Mouse (Mus musculus) neural tube, embryonic 14.5 days (tissue): ENCODE measurements around the gene Vsig10. TPM values are rescaled to one million over a fixed set of nuclear protein-coding genes. Genes with fewer than 3 reads are reported as not detected.

Experiments used
- ATAC-seq: fragments of 200-750 bp; cut with Nextera tagmentation; 2 replicates; pipeline ENCODE4 v1.8.0; 2017; ENCODE audit warnings: low read depth, mild to moderate bottlenecking, moderate TSS enrichment, moderate library complexity
- H3K27ac ChIP-seq: fragments of 300-500 bp; sonication (generic); 2 replicates; pipeline ENCODE4 v1.5.1; 2014; ENCODE audit warnings: low read depth, mild to moderate bottlenecking, control low read depth, low read length, moderate library complexity, mixed read lengths
- H3K27me3 ChIP-seq: fragments of 300-500 bp; sonication (generic); 2 replicates; pipeline ENCODE4 v1.6.1; 2014; ENCODE audit warnings: low read length; ENCODE audit not compliant: control insufficient read depth, insufficient read depth
- H3K36me3 ChIP-seq: fragments of 300-500 bp; sonication (generic); 2 replicates; pipeline ENCODE4 v1.6.1; 2014; ENCODE audit warnings: low read length, mixed read lengths; ENCODE audit not compliant: control insufficient read depth, insufficient read depth
- H3K4me1 ChIP-seq: fragments of 300-500 bp; sonication (generic); 2 replicates; pipeline ENCODE4 v1.6.1; 2014; ENCODE audit warnings: low read length; ENCODE audit not compliant: control insufficient read depth, insufficient read depth
- H3K4me2 ChIP-seq: fragments of 300-500 bp; sonication (generic); 2 replicates; pipeline ENCODE4 v1.6.1; 2014; ENCODE audit warnings: mild to moderate bottlenecking, low read depth, low read length, control low read depth
- H3K4me3 ChIP-seq: fragments of 300-500 bp; sonication (generic); 2 replicates; pipeline ENCODE4 v1.5.1; 2014; ENCODE audit warnings: low read depth, low read length, control low read depth, mixed read lengths
- H3K9ac ChIP-seq: fragments of 300-500 bp; sonication (generic); replicated peaks from 2 replicates; pipeline ENCODE4 v1.6.1; 2014; ENCODE audit warnings: low read depth, mild to moderate bottlenecking, control low read depth, low read length, mixed read lengths
- H3K9me3 ChIP-seq: fragments of 300-500 bp; sonication (generic); 2 replicates; pipeline ENCODE4 v1.6.1; 2016; ENCODE audit warnings: low read length; ENCODE audit not compliant: control insufficient read depth
- WGBS: fragments of 180-500 bp; shearing (Covaris S2); extraction: QIAGEN DNeasy Blood & Tissue Kit; methylation state at CpG from one replicate; pipeline ENCODE4 v1.1.7; 2014; 5-methylcytosine and 5-hydroxymethylcytosine counted together
- polyA plus RNA-seq: library from polyadenylated mRNA; unstranded; fragments of >200 nt; fragmentation: Nextera tagmentation; extraction: Ambion mirVana; gene quantifications from 2 replicates; pipeline ENCODE4 v1.2.1, GENCODE M21; 2014

The Vsig10 gene
- 1.1 and 1.2 TPM in 2 replicates for polyA plus RNA-seq

- ATAC-seq: peak; percentile 79
- peak within 1 kb of the TSS; percentile 99 for H3K4me2 ChIP-seq
- H3K27me3 ChIP-seq: 0 out of 2 replicates have a peak, but pooled peaks cover 4% of the 10 kb centered on the region
- under 1% methylated on average over 67 of the region's 81 CpGs for WGBS
- H3K36me3 ChIP-seq: no peaks in the 10 kb centered on the region
- H3K9ac ChIP-seq: peak within 1 kb of the TSS; percentile 72
- H3K27ac ChIP-seq: no peak within 1 kb of the TSS
- no peaks in the 10 kb centered on the region for H3K9me3 ChIP-seq
- peaks cover 3% of the 10 kb centered on the region; the same call in 1 of the 2 replicates for H3K4me1 ChIP-seq
- H3K4me3 ChIP-seq: peak within 1 kb of the TSS; percentile 66
Measured at GRCm38 (mm10) chr5:117318741-117319629, at the start of gene Vsig10. TSS of gene Vsig10 (plus strand) at chr5:117319083.

DNA sequence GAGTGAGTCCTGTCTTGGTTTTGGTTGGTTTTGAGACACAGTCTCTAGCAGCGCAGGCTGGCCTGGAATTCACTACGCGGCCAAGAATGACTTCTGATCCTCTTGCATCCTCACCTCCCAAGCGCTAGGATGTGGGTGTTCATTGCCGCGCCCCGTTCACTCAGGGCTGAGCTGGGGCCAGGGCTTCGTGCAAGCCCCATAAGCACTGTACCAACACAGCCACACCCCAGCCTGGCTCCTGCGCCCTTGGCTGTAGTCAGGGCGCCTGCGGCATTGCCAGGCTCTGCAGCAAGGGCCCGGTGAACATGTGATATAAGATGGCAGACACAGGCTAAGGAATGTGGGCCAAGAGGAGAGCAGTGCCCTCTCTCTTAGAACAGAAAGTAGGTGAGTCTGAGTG, 49.5 kb upstream of the Vsig10 start:
- H3K36me3 ChIP-seq: peaks cover 30% of the 10 kb centered on the region
- no peak overlapping the region for H3K4me3 ChIP-seq
- no peak overlapping the region for H3K9ac ChIP-seq
- H3K4me1 ChIP-seq: no peaks in the 10 kb centered on the region
- no peak overlapping the region for H3K27ac ChIP-seq
- 97% methylated on average over 12 of the region's 12 CpGs for WGBS
- H3K4me2 ChIP-seq: no peak overlapping the region
- ATAC-seq: no peak
- no peaks in the 10 kb centered on the region for H3K27me3 ChIP-seq
- H3K9me3 ChIP-seq: no peaks in the 10 kb centered on the region

DNA sequence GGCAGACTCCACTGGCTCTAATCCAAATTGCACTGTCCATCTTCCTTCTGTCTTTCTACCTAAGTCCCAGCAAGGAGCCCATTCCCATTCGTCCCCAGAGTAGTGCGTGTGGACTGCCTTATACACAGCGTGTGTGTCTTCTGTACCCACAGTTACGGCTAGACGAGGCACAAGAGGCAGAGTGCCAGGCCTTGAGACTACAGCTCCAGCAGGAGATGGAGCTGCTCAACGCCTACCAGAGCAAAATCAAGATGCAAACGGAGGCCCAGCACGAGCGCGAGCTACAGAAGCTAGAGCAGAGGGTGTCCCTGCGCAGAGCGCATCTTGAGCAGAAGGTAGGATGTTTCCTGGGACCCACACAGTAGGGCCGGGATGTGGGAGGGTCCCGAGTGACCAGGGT, 46.9 kb upstream of the Vsig10 start:
- 90% methylated on average over 14 of the region's 14 CpGs for WGBS
- Histone ChIP-seq H3K36me3 (peaks cover 10% of the 10 kb centered on the region; the same call in 1 of the 2 replicates), H3K9me3 (no peaks in the 10 kb centered on the region), H3K4me1 (no peaks in the 10 kb centered on the region), H3K27ac (no peak overlapping the region), H3K4me2 (no peak overlapping the region), H3K9ac (no peak overlapping the region), H3K4me3 (no peak overlapping the region), H3K27me3 (no peaks in the 10 kb centered on the region)
- no peak for ATAC-seq

DNA sequence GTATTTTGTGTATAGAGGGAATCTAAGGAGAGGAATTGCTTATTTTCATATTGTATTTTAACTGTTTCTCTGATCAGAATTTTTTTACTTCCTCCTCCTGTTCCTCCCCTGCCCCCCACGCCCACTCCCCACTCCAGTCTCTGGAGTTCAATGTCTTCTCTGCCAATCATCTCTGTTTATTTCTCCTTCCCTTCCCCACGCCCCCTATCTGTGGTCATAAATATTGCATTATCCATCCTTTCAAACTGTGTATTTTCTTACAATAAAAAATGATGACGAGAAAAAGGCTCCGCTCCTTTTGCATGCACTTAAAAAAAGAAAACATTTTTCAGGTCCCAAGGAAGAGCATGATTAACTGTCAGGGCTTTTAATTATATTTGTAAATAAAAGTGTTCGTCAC, 44.1 kb upstream of the Vsig10 start:
- peaks cover 10% of the 10 kb centered on the region; the same call in 1 of the 2 replicates for H3K36me3 ChIP-seq
- H3K4me2 ChIP-seq: no peak overlapping the region
- no peak overlapping the region for H3K9ac ChIP-seq
- no peak overlapping the region for H3K27ac ChIP-seq
- H3K27me3 ChIP-seq: no peaks in the 10 kb centered on the region
- H3K4me1 ChIP-seq: no peaks in the 10 kb centered on the region
- H3K4me3 ChIP-seq: no peak overlapping the region
- 66% methylated on average over 5 of the region's 5 CpGs for WGBS
- no peak for ATAC-seq
- H3K9me3 ChIP-seq: no peaks in the 10 kb centered on the region

DNA sequence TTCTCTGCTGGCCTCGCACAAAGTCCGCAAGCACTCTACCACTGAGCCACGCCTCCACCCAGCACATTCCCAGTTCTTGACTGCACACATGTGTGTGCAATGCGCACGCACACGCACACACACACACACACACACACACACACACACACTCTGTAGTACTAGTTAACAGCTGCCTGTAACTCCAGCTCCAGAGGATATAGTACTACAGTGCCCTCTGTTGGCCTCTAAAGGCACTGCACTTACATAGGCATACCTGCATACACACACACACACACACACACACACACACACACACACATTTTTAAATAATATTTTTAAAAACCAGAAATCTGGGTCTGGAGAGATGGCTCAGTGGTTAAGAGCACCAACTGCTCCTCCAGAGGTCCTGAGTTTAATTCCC, 41.1 kb upstream of the Vsig10 start:
- Histone ChIP-seq H3K9ac (no peak overlapping the region), H3K4me1 (no peaks in the 10 kb centered on the region), H3K4me3 (no peak overlapping the region), H3K9me3 (no peaks in the 10 kb centered on the region), H3K27me3 (no peaks in the 10 kb centered on the region), H3K36me3 (peaks cover 10% of the 10 kb centered on the region), H3K4me2 (no peak overlapping the region), H3K27ac (no peak overlapping the region)
- ATAC-seq: no peak
- WGBS: 98% methylated on average over 6 of the region's 6 CpGs

- Histone ChIP-seq H3K4me3 (no peak overlapping the region), H3K36me3 (peaks cover 8% of the 10 kb centered on the region), H3K9me3 (no peaks in the 10 kb centered on the region), H3K9ac (no peak overlapping the region), H3K4me1 (no peaks in the 10 kb centered on the region), H3K4me2 (no peak overlapping the region), H3K27ac (no peak overlapping the region), H3K27me3 (no peaks in the 10 kb centered on the region)
- WGBS: 93% methylated on average over 15 of the region's 15 CpGs
- ATAC-seq: no peak
Measured at GRCm38 (mm10) chr5:117278809-117279668, 39.8 kb upstream of the Vsig10 start.

DNA sequence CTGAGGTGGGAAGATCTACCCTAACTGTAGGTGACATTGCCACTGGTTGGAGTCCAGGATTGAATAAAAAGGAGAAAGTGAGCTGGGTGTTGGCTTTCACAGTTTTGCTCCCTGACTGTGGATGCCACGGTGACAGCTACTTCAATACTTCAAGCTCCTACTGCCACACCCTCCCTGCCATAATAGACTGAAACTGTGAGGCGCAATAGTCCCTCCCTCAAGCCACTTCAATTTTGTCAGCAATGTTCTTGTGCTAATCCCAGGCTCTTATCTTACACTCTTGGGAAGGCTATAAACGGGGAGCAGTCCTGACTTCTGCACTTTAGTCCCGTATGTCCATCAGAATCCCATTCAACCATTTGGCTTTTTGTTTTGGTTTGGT, 39.2 kb upstream of the Vsig10 start:
- ATAC-seq: no peak
- no peak overlapping the region for H3K4me2 ChIP-seq
- 80% methylated on average over 4 of the region's 4 CpGs for WGBS
- H3K36me3 ChIP-seq: peaks cover 10% of the 10 kb centered on the region
- no peak overlapping the region for H3K27ac ChIP-seq
- no peak overlapping the region for H3K9ac ChIP-seq
- no peaks in the 10 kb centered on the region for H3K9me3 ChIP-seq
- H3K4me1 ChIP-seq: peaks cover 2% of the 10 kb centered on the region; the same call in 1 of the 2 replicates
- H3K4me3 ChIP-seq: no peak overlapping the region
- no peaks in the 10 kb centered on the region for H3K27me3 ChIP-seq

GRCm38 (mm10) chr5:117281536-117281935, 37.3 kb upstream of the Vsig10 start:
- H3K36me3 ChIP-seq: peaks cover 19% of the 10 kb centered on the region
- no peak overlapping the region for H3K9ac ChIP-seq
- no peak overlapping the region for H3K4me2 ChIP-seq
- ATAC-seq: no peak
- no peak overlapping the region for H3K27ac ChIP-seq
- WGBS: 93% methylated on average over 10 of the region's 10 CpGs
- H3K9me3 ChIP-seq: no peaks in the 10 kb centered on the region
- peaks cover 19% of the 10 kb centered on the region for H3K4me1 ChIP-seq
- no peak overlapping the region for H3K4me3 ChIP-seq
- no peaks in the 10 kb centered on the region for H3K27me3 ChIP-seq

DNA sequence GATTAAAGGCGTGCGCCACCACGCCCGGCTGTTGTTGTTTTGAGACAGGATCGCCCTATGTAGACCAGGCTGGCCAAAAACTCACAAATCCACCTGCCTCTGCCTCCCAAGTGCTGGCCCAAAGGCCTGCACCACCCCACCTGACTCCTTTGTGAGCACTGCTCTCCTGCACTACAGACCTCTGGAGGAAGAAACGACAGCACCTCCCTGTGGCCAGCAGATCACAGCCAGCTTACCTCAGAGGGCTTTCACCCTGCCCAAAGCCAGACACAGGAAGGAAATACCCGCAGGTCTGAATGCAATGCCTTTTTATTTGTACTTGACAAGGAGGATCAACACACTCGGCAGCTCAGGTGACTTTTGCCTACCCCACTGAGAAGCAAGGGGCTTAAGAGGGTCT, 36.5 kb upstream of the Vsig10 start:
- H3K4me2 ChIP-seq: no peak overlapping the region
- ATAC-seq: no peak
- peaks cover 19% of the 10 kb centered on the region for H3K36me3 ChIP-seq
- no peak overlapping the region for H3K9ac ChIP-seq
- no peaks in the 10 kb centered on the region for H3K27me3 ChIP-seq
- no peak overlapping the region for H3K27ac ChIP-seq
- 88% methylated on average over 8 of the region's 8 CpGs for WGBS
- peaks cover 20% of the 10 kb centered on the region for H3K4me1 ChIP-seq
- H3K9me3 ChIP-seq: no peaks in the 10 kb centered on the region
- no peak overlapping the region for H3K4me3 ChIP-seq
